Mouse (Mus musculus) lung, postnatal 0 days (tissue): ENCODE data around the gene Emx2.

Source experiments
- CTCF ChIP-seq: IDR thresholded peaks from 2 replicates; pipeline ENCODE4 v1.5.1; 2016; ENCODE audit warnings: antibody characterized with exemption, mild to moderate bottlenecking
- EP300 ChIP-seq: IDR thresholded peaks from 2 replicates; pipeline ENCODE4 v1.6.1; 2016; ENCODE audit warnings: antibody characterized with exemption, mild to moderate bottlenecking, control low read depth

- TF ChIP-seq EP300 (no peak), CTCF (no peak)
These were observed at the start of gene Emx2 for GRCm38 (mm10) chr19:59457951-59458742.
